Mouse (Mus musculus) heart, postnatal 0 days (tissue): ENCODE measurements around the gene Ptpn1.

ENCODE experiments used
- CTCF ChIP-seq: IDR thresholded peaks from 2 replicates; pipeline ENCODE4 v1.5.1; 2016; ENCODE audit warnings: antibody characterized with exemption, control low read depth, low read depth
- EP300 ChIP-seq: IDR thresholded peaks from 2 replicates; pipeline ENCODE4 v1.6.1; 2016; ENCODE audit warnings: antibody characterized with exemption, low read depth

DNA sequence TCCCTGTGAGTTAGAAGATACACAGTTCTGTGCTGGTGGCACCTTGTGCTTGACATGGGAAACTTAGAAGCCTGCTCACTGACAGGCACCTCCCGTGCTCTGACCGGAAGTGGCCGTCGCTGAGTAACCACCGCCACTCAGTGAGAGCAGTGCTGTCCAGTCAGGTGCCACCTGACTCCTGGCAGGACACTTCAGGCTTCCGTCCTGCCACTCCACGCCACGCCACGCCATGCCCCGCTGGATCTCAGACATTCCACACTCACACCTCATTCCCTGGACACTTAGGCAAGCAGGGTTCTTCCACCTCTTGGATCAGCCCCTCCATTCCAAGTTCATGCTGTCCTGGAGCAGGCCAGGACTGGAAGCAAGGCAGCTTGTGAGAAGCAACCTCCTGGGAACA is 46.4 kb downstream of the Ptpn1 start:
- TF ChIP-seq CTCF (no peak), EP300 (no peak)
